Mouse (Mus musculus): ENCODE data around the gene Disc1.

DNA sequence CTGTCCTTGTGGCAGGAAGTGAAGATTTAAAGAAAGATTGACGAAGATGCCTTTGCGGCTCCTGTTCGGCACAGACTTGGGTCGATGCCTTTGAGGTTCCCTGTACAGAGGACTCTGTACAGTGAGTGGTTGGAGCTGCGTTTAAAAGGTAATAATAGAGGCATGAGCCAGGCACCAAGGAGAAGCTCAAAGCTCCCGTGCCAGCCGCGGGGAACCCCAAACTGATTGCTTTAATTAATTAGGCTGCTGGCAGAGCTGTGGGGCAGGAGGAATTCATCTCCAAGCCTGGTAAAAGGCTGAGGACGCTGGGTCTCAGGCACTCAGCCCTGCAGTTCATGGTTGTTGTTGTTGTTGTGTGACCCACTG is 130.4 kb downstream of the Disc1 start:
- TF ChIP-seq CTCF (IDR thresholded peaks at IDR 0.05; ENCODE audit: control insufficient read depth, insufficient read depth, insufficient read length) (no peak), FOSL1 (IDR thresholded peaks at IDR 0.05; ENCODE audit: insufficient read depth, low read length, poor library complexity, severe bottlenecking) (no peak), MAX (IDR thresholded peaks at IDR 0.05) (no peak), USF1 (IDR thresholded peaks at IDR 0.05; ENCODE audit: low read depth) (no peak), MYOG (IDR thresholded peaks at IDR 0.05; ENCODE audit: control insufficient read depth, extremely low read depth, insufficient read length) (no peak), CEBPB (IDR thresholded peaks at IDR 0.05; ENCODE audit: low read depth) (no peak), MYOD1 (IDR thresholded peaks at IDR 0.05; ENCODE audit: control insufficient read depth, insufficient read length, low read depth) (no peak)
